Mouse (Mus musculus) inflammation-experienced regulatory T-cells, adult 6 months (primary cell): ENCODE data around the gene Arrdc3. TPM values are rescaled to one million over a fixed set of nuclear protein-coding genes. Genes with fewer than 3 reads are reported as not detected.
"Not testable (repeated sequence)": the region's sequence is repeated elsewhere in the genome, so short reads cannot be mapped to it uniquely, and the experiment has no call there.

Source experiments
- ATAC-seq: one replicate; pipeline ENCODE4 v1.8.0; 2017
- polyA plus RNA-seq, 3 experiments: library from polyadenylated mRNA; unstranded; fragments of 100-300 nt; shearing (Covaris generic); gene quantifications; one replicate each; pipeline ENCODE4 v1.2.1; 2017

The Arrdc3 gene
- 10 to 100 TPM in 1 of 3 experiments, 1 to 10 TPM in 2; 5.9 to 12.0 (median 8.4) TPM for polyA plus RNA-seq

DNA sequence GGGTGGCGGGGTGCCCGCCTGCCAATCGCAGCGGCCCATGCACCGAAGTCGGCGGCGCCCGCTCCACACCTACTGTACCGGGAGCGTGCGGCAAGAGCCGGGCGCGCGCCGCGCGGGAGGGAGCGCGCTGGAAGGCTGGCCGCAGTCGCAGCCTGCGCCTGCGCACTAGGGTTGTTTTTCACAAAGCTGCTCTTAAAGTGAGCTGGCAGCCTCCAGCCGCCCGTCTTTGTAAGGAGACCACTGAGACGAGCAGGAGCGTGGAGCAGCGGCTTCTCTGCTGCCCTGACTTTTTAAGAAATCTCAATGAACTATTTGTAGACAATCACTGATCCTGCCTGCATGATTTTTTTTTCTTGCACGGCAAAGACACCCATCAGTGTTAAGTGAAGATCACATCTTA lies at the start of gene Arrdc3:
TSS of gene Arrdc3 (plus strand) at position 195 of the 400 bp plus-strand sequence.
- peak; percentile 33 for ATAC-seq

DNA sequence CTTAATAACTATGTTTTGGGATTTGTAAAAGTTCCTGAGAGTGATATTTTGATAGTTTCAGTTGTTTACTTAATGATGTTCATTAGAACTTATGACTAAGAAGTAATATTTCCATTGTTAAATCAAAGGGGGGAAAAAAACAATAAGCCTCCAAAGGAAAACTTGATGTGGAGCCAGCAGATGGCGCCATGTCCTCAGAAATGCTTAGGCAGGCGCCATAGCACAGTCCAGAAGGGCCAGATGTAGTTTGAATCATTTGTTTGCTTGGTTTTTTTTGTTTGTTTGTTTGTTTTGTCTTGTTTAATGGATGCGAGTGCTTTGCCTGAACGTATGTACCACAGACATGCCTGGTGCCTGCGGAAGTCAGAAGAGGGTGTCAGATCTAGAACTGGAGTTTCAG lies 21.0 kb upstream of the Arrdc3 start:
- ATAC-seq: peak; percentile 75

DNA sequence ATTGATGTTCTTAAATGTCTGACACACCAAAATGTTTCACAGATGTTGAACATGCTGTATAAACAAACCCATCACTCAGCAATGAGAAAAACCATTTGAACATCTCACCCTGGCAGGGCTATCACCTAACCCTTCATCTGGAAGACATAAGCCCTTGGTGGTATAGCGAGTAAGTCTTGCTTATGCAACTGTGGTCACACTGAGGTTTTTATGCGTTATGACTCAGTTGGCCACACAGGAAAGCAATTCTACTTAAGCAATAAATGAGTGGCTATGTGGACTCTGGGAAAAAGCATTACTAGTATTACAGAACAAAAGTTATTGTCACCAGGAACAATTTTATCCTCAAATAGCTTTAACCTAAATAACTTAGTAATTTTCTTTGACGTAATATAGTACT lies 19.0 kb upstream of the Arrdc3 start:
- no peak for ATAC-seq

DNA sequence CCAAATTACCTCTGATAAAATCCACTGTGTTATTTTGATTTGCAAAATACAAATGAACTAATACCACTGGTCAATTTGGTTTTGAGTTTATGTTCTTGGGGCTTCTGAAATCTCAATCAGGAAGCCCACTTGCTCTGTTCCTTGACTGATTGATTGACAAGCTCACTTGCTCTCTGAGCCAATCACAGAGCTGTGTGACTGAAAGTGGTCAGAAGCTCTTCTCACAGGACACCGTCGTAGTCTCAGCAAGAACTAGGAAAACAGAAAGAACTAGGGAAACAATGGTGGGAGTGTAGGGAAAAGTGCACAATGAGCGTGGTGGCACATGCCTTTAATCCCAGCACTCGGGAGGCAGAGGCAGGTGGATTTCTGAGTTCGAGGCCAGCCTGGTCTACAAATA lies 8.1 kb upstream of the Arrdc3 start:
- ATAC-seq: no peak

DNA sequence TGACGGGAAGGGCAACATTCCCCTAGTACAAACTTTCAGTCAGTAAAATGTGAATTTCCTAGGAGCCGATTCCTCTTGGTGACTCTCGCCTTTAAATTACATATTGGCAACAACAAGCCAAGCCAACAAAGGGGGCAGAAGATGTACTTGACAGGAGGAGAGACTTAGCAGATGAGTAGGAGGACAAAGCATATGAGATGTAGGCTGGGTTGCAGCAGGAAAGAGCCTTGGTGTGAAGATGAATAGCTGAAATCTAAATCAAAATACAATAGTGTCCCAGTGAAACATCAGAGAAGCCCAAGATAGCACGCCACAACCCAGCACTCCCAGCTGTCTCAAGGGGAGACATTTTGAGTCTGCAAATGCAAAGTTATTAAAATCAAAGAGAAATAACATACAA lies 2.4 kb upstream of the Arrdc3 start:
- ATAC-seq: no peak

DNA sequence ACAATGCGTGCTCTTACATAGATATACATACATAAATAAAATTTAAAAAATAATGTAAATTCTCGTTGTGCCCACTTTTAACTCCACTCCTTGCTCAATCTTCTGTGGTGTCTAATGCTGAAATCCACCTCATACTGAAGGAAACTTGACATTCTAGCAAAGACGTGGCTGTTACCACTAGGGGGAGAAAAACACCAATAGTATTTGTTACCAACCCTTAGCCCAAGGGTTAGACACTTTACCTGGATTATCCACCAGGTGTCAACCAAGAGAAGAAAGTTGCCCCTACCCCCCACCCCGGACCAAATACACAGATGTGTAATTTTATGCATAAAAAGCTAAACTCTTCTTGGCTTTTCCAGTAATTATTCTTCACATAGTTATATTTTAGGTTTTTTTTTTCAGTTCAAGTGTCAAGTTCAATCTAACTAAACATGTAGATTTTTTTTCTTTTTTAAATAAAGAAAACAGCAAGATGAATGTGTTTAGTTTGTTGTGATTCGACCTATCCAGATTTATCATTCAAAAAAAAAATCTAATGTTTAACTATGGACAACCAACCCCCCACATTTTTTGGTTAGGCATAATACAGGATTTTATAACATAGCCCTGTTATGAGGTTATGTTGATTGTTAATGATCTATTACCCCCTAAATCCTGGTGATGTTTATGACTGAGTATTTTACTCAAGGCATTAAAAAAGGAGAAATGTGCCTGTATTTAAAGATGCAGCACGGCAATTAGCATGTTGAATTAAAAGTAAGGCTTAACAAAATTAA lies 1.3 kb upstream of the Arrdc3 start:
- ATAC-seq: peak; percentile 30

DNA sequence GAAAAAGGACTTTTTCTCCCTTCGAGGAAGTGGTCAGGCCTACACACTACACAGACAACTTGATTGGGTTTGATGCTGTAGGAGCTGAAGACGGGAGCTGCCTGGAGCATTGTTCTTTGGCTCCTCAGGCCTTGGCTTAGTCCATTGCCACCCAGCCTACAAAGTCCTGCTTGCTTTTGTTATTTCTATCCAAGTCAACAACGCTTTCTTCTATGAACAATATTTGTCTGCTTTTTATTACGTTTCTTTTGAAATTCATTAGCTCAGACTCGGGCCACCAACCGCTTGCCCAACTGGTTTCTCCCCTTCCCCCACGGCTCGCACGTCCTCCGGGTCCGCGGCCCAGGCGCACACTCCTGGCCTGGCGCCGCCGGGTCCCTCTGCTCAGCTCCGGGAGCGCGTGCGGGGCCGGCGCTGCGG lies 458 bp upstream of the Arrdc3 start:
- ATAC-seq: no peak

DNA sequence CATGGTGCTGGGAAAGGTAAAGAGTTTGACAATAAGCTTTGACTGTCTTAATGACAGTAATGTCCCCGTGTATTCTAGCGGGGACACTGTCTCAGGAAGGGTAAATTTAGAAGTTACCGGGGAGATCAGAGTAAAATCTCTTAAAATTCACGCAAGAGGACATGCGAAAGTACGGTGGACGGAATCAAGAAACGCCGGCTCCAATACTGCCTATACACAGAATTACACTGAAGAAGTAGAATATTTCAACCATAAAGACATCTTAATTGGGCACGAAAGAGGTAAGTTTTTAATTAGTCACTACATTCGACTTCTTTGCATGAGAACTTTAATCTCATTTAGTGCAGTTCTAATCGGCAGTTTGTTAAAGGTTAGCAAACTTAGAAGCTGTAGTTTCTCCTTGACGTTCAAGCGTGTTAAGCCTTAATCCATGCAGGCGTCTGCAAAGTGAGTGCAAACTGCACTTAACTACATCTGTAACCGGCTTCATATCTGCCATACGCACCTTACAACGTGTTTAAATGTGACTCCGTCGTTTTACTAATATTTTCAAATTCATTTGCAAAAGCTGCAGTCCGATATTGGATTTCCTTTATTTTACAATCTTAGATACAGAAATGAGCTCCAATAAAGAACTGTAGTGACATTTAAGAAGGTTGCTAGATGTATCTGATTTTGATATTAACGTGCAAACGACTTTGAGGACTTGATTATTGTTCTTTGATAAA lies 629 bp downstream of the Arrdc3 start:
- no peak for ATAC-seq

DNA sequence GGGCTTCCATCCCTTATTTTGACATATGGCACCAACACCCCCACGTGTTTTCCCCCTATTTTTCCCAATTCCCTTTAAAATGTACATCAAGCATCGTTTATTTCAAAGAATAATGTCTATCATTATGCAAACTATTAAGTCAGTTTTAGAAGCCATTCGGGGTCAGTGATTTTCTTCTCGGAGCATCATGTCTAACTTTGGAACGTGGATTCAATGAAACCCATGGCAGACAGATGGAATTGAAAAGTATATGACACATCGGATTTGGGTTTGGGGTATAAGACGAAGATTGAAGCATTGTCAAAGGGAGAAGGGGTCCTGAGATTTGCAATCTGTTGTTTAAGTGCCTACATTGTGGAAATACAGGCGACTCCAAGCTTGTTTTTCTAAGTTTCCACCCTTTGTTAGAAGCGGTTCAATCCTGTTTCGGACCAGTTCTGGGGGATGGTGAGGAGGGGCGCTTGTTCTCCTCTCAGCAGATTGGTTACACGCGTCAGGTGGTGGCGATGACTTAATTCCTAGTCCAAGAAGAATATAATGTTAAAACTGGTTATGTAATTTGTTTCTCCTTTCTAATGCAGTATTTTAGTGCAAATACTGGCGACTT lies 1.3 kb downstream of the Arrdc3 start:
- peak; percentile 16 for ATAC-seq

DNA sequence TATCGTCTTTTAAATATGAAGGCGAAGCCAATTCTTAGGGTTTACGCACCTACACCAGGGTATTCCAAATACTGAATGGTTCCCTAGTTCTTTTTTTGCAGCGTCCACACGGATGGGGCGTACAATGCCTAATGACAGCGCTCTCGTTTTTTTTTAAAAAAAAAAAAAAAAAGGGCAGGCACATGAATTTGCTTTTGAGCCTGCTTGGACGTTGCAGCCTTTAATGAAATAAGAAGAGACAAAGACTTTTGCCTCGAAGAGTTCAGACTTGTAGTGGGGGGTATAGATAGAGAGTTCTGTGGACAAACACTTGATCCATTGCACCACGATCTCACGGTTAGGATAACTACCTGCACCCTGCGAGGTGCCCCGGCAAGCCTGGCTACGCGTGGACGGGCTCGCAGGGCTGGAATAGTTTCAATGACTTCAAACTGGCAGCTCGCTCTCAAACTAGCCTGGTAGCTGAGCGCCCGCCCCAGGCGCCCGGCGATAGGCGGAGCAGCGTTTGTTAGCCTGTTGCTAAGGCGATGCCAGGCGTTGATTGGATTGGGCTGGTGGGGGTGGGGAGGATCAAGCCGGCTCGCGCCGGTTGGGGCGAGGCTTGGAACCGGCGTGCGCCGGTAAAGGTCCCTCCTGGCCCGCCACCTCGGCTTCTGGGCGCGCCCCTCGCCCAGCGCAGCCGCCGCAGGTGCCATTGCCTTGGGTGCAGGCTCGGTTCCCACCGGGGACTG lies 2.1 kb downstream of the Arrdc3 start:
- ATAC-seq: peak; percentile 64

DNA sequence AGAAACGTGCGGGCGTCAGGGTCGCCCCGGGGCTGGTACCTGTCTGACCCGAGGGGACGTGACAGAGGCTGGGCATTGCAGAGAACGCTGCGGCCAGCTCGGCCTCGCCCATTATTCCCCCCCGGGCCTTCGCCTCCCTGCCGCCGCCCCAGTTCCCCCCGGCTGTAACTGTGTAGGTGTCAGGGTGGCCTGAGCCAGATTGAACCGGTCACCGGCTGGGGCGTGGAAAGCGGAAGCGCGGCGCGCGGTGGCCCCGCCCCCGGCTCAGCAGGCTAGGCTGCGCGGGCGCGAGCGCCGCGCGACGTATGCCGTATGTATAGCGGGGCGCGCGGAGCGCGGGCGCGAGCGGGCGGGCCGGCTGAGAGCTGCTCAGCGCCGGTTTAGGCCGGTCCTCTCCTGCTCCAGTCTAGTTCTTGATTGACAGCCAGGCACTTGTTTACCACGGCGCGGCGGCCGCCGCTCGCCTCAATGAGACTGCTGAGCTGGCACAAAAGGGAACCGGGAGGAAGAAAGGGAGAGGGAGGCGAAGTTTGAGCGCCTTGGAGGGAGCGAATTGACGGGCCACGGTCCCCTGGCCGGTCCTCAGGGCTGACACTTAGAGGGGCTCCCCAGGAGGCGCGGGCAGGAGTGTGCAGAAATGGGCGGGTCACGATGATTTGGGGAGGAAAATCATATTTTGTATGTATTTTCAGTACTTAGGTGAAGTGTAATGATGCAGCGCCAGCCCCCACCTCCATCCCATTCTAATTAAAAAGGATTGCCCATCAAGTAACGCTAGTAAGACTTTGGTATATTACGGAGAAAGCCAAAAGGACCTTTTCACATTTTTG lies 2.9 kb downstream of the Arrdc3 start:
- ATAC-seq: peak; percentile 62

DNA sequence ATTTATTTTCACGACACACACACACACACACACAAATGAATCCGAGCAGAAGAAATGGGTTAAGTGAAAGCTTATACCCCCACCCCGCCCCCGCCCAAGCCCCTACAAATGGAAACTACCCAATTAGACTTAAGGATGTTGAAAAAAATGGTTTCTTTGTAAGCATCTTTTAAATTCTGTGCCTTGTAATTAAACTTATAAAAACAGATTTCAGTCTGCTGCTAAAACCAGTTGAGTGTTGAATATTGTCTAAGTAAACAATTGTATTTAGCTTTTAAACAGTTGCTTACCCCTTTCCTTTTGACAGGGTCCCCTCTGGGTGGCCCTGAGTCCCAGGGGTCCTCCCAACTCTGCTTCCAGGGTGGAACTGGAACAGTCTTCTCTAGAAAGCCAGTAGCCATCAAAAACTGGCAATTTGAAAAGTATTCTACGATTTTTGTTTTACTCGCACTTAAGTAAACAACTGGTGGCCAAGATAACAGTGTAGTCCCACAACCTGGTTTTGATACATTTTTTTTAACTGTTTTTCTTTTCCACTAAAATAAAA lies 3.6 kb downstream of the Arrdc3 start:
- no peak for ATAC-seq

DNA sequence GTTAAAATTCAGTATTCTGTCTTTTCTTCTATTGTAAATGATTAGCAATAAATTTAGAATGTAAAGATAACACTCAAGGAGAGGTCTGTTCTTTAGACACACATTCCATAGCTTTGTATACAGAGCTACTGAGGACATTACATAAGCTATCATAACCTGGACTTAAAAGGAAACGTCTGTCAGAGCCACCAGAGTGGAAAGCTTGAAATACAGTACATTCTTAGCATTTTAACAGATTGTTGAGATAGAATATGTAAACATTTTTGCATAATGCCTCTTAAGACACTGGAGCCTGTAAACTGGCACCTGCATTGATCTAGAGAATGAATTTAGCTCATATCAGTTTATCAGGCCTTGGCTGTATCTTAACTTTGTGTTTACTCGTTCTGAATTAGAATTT lies 4.7 kb downstream of the Arrdc3 start:
- no peak for ATAC-seq

DNA sequence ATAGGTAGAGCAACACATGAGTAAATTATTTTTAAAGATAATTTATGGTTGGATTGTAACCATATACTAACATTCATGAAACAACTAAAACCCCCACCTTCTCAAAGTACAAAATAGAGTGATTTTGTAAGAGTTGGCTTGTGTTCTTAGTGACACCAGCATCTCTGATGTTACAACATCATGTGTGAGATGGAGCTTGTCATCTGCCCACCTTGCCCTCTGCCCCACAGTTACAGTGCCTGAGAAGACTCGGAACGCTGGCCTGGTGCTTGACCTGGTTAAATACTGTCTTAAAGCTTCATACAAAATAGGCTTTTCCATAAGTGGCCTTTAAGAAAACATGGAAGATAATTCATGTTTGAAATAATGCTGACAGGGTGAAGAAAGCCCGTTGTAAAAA lies 11.7 kb downstream of the Arrdc3 start:
- not testable (repeated sequence) for ATAC-seq

DNA sequence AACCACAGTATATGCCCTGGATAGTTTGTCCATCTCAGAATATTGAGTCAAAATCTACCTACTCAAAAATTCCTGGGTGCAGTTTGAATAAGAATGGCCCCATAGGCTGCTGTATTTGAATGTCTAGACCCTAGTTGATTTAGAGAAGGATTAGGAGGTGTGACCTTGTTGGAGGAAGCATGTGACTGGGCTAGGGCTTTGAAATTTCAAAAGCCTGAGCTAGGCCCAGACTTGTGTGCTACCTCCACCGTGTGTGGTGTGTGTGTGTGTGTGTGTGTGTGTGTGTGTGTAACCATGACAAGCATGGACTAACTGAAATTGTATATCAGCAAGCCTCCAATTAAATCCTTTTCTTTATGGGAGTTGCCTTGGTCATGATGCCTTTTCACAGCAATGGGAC lies 14.2 kb downstream of the Arrdc3 start:
- no peak for ATAC-seq

DNA sequence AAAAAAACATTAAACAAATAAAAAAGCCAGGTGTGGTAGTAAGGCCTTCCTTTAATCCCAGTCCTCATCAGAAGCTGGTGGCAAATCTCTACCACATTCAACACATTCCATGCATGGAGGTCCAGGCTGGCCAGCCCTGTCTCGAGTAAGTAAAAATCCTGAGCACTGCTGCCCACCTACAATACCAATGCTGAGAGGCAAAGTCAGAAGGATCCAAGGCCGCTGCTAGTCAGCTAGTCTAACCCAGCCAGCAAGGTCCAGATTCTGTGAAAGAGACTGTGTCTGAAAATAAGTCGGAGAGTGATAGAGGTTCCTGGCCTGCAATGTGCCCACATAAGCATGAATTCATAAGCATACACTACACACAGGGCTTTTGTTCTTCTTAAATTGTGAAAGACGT lies 14.9 kb downstream of the Arrdc3 start:
- ATAC-seq: no peak

DNA sequence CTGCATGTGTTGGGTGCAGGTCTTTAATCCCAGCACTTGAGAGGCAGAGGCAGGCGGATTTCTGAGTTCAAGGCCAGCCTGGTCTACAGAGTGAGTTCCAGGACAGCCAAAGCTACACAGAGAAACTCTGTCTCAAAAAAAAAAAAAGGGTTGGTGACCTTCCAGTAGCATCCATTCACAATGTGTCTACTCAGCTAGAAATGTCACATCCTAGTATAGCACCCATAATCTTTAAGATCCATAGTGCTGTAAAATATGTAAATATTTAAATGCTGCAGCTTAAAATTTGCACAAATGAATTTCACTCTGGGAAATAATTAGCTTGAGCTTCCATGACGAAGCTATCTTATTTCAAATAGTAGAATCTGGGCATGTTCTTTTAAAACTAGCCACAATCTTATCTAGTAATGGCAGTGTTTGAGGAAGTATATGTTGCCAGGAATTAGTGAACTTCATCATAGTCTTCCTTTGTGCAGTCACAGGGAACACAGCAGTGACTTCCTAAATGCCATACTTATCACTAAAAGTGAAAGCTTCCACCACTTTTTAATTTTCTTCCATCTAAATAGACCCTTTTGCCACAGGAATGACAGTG lies 16.3 kb downstream of the Arrdc3 start:
- no peak for ATAC-seq

DNA sequence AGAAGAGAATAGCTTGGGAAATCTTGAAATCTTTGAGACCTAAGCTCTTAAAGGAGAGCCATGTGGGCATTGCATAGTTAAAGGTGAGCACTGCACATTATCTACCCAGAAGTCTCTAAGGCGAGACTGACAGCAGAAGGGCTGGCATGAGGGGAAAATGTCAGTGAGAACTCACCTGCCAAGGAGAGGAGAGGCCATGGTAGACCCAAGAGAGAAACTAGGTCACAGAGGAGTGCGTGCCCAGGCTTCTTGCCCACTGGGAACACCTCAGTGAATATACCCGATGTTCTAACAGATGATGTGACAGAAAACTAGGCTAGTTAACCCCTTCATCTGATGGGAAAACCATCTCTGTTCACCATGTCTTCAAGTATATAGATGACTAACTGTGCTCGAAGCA lies 18.2 kb downstream of the Arrdc3 start:
- no peak for ATAC-seq

DNA sequence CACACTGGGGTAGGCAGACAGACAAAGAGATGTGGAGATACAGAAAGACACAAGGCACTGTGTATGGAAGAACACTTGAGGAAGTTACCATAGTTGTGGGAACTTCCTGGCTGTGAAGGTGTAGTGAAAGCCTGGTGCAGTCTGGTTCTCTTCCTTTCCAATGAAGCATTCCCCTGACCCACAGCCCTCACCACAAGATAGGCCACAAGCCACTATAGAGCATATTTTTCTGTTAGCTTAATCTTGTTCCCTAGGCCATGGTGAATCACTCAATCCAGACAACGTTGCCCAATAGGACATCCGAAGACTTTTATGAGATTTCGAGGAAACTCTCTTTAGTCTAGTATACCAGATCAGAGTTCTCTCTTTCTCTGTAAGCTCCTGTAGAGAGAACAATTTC lies 19.6 kb downstream of the Arrdc3 start:
- no peak for ATAC-seq

DNA sequence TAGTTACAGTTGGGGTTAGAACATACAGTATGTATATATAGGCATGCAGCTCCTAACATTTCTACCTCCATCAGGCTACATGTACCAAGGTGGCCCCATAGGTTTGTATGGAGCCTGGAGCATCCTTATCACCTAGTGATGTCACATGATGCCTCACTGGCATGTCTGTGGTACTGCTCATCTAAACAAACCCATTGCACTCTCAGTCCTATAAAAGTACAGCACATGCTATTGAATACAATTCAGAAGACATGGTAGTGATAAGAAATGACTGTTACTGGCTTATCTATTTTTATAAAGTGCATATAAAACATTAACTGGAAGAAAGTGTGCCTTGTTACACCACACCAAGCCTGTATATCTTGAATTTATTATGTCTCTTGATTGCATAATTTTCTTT lies 30.2 kb downstream of the Arrdc3 start:
- no peak for ATAC-seq

DNA sequence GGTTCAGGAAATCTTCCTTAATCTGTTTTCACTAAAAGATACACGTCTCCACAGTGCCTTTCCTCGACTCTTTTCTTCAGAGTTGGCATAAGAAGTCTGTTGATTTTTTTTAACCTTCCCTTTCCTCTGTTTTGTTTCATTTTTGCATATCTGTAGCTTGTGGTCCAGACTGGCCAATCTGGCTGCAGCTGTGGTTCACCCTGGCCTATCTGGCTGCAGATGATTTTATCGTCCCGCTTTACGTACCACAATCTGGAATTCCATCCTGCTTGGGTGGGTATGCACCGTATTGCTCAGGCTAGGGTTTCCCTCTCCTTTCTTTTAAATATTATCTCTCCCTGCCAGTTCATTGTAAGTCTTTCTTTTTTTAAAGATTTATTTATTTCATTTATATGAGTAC lies 37.8 kb downstream of the Arrdc3 start:
- ATAC-seq: no peak
